22 mouse cellular contexts compared by ENCODE assay signal in the genomic region with DNA sequence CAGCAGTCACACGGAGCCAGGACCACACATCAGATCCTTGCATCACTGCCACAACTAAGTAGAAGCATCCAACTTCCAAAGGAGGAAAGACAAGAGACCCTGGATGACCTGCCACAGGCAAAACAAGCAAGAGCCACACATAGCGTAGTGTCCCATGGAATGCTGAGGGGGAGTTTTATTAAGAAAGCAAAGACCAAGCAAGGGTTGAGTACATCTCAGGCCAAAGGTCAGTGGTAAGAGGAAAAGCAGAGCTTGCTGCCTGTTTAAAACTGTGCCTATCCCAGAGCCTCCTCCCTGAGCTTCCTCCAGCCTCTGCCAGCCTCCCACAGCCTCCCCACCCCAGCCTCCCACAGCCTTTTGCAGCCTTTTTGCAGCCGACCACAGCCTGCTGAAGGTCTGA.
DNase-seq lines count a peak whose midpoint lies in the region; ATAC-seq lines count a peak whose summit lies in the region.
"Had no signal": no experiment of that assay in that cellular context is flagged by ENCODE, and none has a peak within 500 bp of the region (broad histone marks: within the 10 kb centered on the region; RNA-seq: fewer than 3 reads in every experiment).

No protein-coding gene starts in this region.

- no peak for ATAC-seq in heart, embryonic 13.5 days (ENCODE audit: extremely low read depth, insufficient number of reproducible peaks, low FRiP score, low TSS enrichment)
- ATAC-seq in kidney, embryonic 15.5 days (replicated peaks; ENCODE audit: low FRiP score), result 0 out of 2 replicates have a peak, but pooled peaks have one; percentile 29
- ATAC-seq: CD4-positive, CD25-positive, alpha-beta regulatory T cell, adult 4 months; forebrain, embryonic 13.5 days; forebrain, embryonic 16.5 days; hindbrain, embryonic 16.5 days; intestine, embryonic 15.5 days had no signal

- H3K27ac ChIP-seq in heart, embryonic 13.5 days (replicated peaks), result no peak overlapping the region
- H3K27ac ChIP-seq in kidney, embryonic 15.5 days, result no peak overlapping the region
- 0 out of 2 replicates have a peak overlapping the region, but pooled peaks have one; percentile 17 for H3K27ac ChIP-seq in limb, embryonic 10.5 days
- H3K27ac ChIP-seq: forebrain, embryonic 10.5 days; forebrain, embryonic 13.5 days; hindbrain, embryonic 13.5 days; intestine, embryonic 15.5 days had no signal

- no peaks in the 10 kb centered on the region for H3K27me3 ChIP-seq in heart, embryonic 13.5 days (replicated peaks)
- H3K27me3 ChIP-seq in kidney, embryonic 15.5 days, result 0 out of 2 replicates have a peak, but pooled peaks cover 2% of the 10 kb centered on the region
- no peaks in the 10 kb centered on the region for H3K27me3 ChIP-seq in limb, embryonic 10.5 days (ENCODE audit: low read depth, poor library complexity, severe bottlenecking)
- H3K27me3 ChIP-seq: forebrain, embryonic 13.5 days; hindbrain, embryonic 13.5 days; intestine, embryonic 15.5 days had no signal

- peaks cover 55% of the 10 kb centered on the region for H3K4me1 ChIP-seq in heart, embryonic 13.5 days
- peaks cover 3% of the 10 kb centered on the region; the same call in 1 of the 2 replicates for H3K4me1 ChIP-seq in kidney, embryonic 15.5 days
- H3K4me1 ChIP-seq in limb, embryonic 10.5 days, result peaks cover 22% of the 10 kb centered on the region
- H3K4me1 ChIP-seq: intestine, embryonic 15.5 days had no signal

- no peak overlapping the region for H3K4me2 ChIP-seq in heart, embryonic 13.5 days
- no peak overlapping the region for H3K4me2 ChIP-seq in kidney, embryonic 15.5 days
- H3K4me2 ChIP-seq: forebrain, embryonic 13.5 days; hindbrain, embryonic 13.5 days; intestine, embryonic 15.5 days had no signal

- H3K9me3 ChIP-seq in heart, embryonic 13.5 days, result no peaks in the 10 kb centered on the region
- no peaks in the 10 kb centered on the region for H3K9me3 ChIP-seq in kidney, embryonic 15.5 days (replicated peaks)
- no peaks in the 10 kb centered on the region for H3K9me3 ChIP-seq in limb, embryonic 10.5 days (replicated peaks)
- H3K9me3 ChIP-seq: forebrain, embryonic 10.5 days; forebrain, embryonic 13.5 days; hindbrain, embryonic 13.5 days; intestine, embryonic 15.5 days had no signal

- no peak overlapping the region for H3K4me3 ChIP-seq in heart, embryonic 13.5 days
- no peak overlapping the region for H3K4me3 ChIP-seq in kidney, embryonic 15.5 days (replicated peaks)
- H3K4me3 ChIP-seq in limb, embryonic 10.5 days, result no peak overlapping the region
- H3K4me3 ChIP-seq: forebrain, embryonic 10.5 days; forebrain, embryonic 13.5 days; hindbrain, embryonic 13.5 days; intestine, embryonic 15.5 days had no signal

- 0 out of 2 replicates have a peak overlapping the region, but pooled peaks have one; percentile 33 for H3K9ac ChIP-seq in heart, embryonic 13.5 days
- no peak overlapping the region for H3K9ac ChIP-seq in kidney, embryonic 15.5 days
- H3K9ac ChIP-seq: forebrain, embryonic 13.5 days; hindbrain, embryonic 13.5 days; intestine, embryonic 15.5 days had no signal

- 0 out of 2 replicates have a peak, but pooled peaks cover 3% of the 10 kb centered on the region for H3K36me3 ChIP-seq in heart, embryonic 13.5 days
- no peaks in the 10 kb centered on the region for H3K36me3 ChIP-seq in kidney, embryonic 15.5 days
- no peaks in the 10 kb centered on the region for H3K36me3 ChIP-seq in limb, embryonic 10.5 days
- H3K36me3 ChIP-seq: forebrain, embryonic 10.5 days; hindbrain, embryonic 13.5 days; intestine, embryonic 15.5 days had no signal

- DNase-seq in heart, adult 8-10 months (ENCODE audit: low spot score), result no peak
- DNase-seq in kidney, postnatal 36 days, result no peak
- DNase-seq in limb, embryonic 10.5 days (ENCODE audit: low spot score), result no peak
- peak; percentile 27 for DNase-seq in yolk sac, embryonic 10.5 days (ENCODE audit: low spot score)
- DNase-seq: adrenal gland, adult 2 months; adrenal gland, postnatal 14 days; cerebellum, adult 11 months; cerebellum, adult 2 months; cerebellum, postnatal 10 days; cerebellum, postnatal 36 days; gastrocnemius, postnatal 10 days; gastrocnemius, postnatal 36 days; heart, postnatal 4 days had no signal

- WGBS in heart, embryonic 13.5 days, result 57% methylated on average over 3 of the region's 3 CpGs
- 31% methylated on average over 3 of the region's 3 CpGs for WGBS in kidney, embryonic 15.5 days
- 54% methylated on average over 3 of the region's 3 CpGs for WGBS in limb, embryonic 10.5 days
